Mouse (Mus musculus) urinary bladder, adult 2 months (tissue): ENCODE measurements around the gene Usp8. TPM values are rescaled to one million over a fixed set of nuclear protein-coding genes. Genes with fewer than 3 reads are reported as not detected.

Experiments used
- polyA plus RNA-seq: library from polyadenylated mRNA; depleted of rRNA; stranded (reverse); fragments of >200 nt; gene quantifications from 2 replicates; pipeline ENCODE4 v1.2.3, GENCODE M21; 2012; rRNA removed

Gene Usp8
- polyA plus RNA-seq, 1 experiment = 38.9 TPM

Other genes starting within 250 kb of the Usp8 start
- gene Atp8b4, start 206.7 kb upstream of the Usp8 start, polyA plus RNA-seq = 0.78 and 0.99 TPM in 2 replicates
- 0.04 and 0.06 TPM in 2 replicates for gene Slc27a2, start 154.9 kb upstream of the Usp8 start, polyA plus RNA-seq
- 0.58 and 0.71 TPM in 2 replicates for gene Hdc, start 88.0 kb upstream of the Usp8 start, polyA plus RNA-seq
- gene Gabpb1, start 31.0 kb upstream of the Usp8 start, polyA plus RNA-seq = 16.4 and 17.1 TPM in 2 replicates
- gene Usp50, start 76.1 kb downstream of the Usp8 start, polyA plus RNA-seq = 2.8 and 3.4 TPM in 2 replicates
- 33.9 and 42.2 TPM in 2 replicates for gene Trpm7, start 168.9 kb downstream of the Usp8 start, polyA plus RNA-seq
- 53.6 and 58.1 TPM in 2 replicates for gene Sppl2a, start 225.9 kb downstream of the Usp8 start, polyA plus RNA-seq